Mouse (Mus musculus): ENCODE data around the gene Cass4. TPM values are rescaled to one million over a fixed set of nuclear protein-coding genes. Genes with fewer than 3 reads are reported as not detected.

The Cass4 gene
- total and polyA plus RNA-seq, 3 experiments = 2.9 to 5.3 (median 3.8) TPM

DNA sequence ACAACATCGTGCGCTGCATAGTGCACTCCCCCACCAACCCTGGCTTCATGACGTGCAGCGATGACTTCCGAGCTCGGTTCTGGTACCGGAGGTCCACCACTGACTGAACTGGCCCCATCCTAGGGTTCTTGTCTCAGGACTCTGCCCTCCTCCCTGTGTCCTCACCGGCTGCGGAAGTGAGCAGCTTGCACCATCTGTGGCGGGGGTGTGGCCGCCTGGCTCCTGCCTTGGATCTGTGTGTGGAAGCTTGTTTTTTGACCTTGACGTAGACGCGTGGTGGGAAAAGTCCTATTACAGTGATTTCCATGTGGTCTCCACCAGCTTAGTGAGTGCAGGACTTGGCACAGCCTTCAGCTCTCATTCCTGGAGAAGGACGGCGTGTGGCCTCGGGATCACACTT lies 13.1 kb upstream of the Cass4 start:
- Histone ChIP-seq H3K79me2 (replicated peaks; ENCODE audit: control insufficient read depth, extremely low read depth, insufficient read depth, poor library complexity, severe bottlenecking) (no peaks in the 10 kb centered on the region; the same call in none of the 2 replicates), H3K27ac (ENCODE audit: insufficient read depth, low read depth) (no peak overlapping the region), H3K36me3 (replicated peaks in 1 of 2; ENCODE audit: control insufficient read depth in 1 of 2, insufficient read depth in 1 of 2, low read length in 1 of 2) (peaks cover 61 to 84% of the 10 kb centered on the region in 2 experiments), H3K27me3 (replicated peaks) (no peaks in the 10 kb centered on the region), H3K9me3 (replicated peaks; ENCODE audit: low read length) (no peaks in the 10 kb centered on the region), H3K4me2 (ENCODE audit: insufficient read depth, low read depth, poor library complexity, severe bottlenecking) (no peak overlapping the region), H3K4me1 (ENCODE audit: control insufficient read depth in 1 of 2, insufficient read depth in 2 of 2) (peaks cover 0 to 45% of the 10 kb centered on the region in 2 experiments; a peak in 3 of 4 replicates), H3K9ac (ENCODE audit: insufficient read depth, low read depth) (no peak overlapping the region), H3K4me3 (replicated peaks in 1 of 3; ENCODE audit: low read depth in 2 of 3, low read length in 2 of 3, poor library complexity in 1 of 3) (no peak overlapping the region)
- in situ Hi-C loops (cut with MboI; ENCODE audit: low pct_ligation_motif_present, low pct_unique_long_range_greater_than_20kb, low sequenced_read_pairs) (no loop called here), dilution Hi-C loops (cut with MboI; ENCODE audit: extremely low pct_ligation_motif_present, extremely low pct_unique_long_range_greater_than_20kb, low sequenced_read_pairs) (no loop called here)
- TF ChIP-seq POLR2AphosphoS2 (IDR thresholded peaks at IDR 0.05; ENCODE audit: low read depth, low read length) (no peak), NRF1 (IDR thresholded peaks at IDR 0.05; ENCODE audit: low read depth, low read length) (no peak), ZMIZ1 (IDR thresholded peaks at IDR 0.05; ENCODE audit: low read depth, low read length) (no peak), HCFC1 (IDR thresholded peaks at IDR 0.05; ENCODE audit: low read depth, low read length) (no peak), E2F4 (IDR thresholded peaks at IDR 0.05; ENCODE audit: insufficient replicate concordance, low read depth, low read length) (no peak), MAFK (IDR thresholded peaks at IDR 0.05; ENCODE audit: insufficient replicate concordance, low read length) (no peak), TBP (conservative IDR thresholded peaks at IDR 0.05; ENCODE audit: low read depth, low read length) (no peak), SMC3 (IDR thresholded peaks at IDR 0.05; ENCODE audit: low read depth, low read length) (no peak), RAD21 (IDR thresholded peaks at IDR 0.05; ENCODE audit: low read depth, low read length) (no peak), GABPA (IDR thresholded peaks at IDR 0.05; ENCODE audit: insufficient replicate concordance, low read depth, low read length) (no peak)
- no peak for DNase-seq (ENCODE audit: extremely low read depth)

DNA sequence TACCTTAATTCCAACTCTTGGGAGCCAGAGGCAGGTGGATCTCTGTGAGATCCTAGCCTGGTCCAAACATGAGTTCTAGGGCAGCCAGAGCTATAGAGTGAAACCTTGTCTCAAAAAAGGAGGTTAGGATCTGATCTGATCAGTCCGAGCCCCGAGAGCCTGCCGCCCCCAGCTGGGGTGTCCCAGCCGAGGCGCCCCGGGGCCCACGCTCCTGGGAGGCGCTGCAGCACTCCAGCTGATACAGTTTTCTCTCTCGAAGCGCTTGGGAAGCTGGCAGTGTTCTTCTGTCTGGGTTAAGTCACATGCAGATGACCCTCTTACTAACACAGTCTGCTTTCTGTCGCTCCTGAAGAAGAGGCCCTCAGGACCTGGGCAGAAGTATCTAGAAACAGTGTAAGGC lies 12.3 kb upstream of the Cass4 start:
- peaks cover 53 to 75% of the 10 kb centered on the region in 2 experiments for H3K36me3 ChIP-seq (replicated peaks in 1 of 2; ENCODE audit: control insufficient read depth in 1 of 2, insufficient read depth in 1 of 2, low read length in 1 of 2)
- in situ Hi-C loops (cut with MboI; ENCODE audit: low pct_ligation_motif_present, low pct_unique_long_range_greater_than_20kb, low sequenced_read_pairs) = no loop called here

More for the DNA sequence above, 12.3 kb upstream of the Cass4 start:
- Histone ChIP-seq H3K9me3 (replicated peaks; ENCODE audit: low read length) (no peaks in the 10 kb centered on the region), H3K4me3 (replicated peaks in 1 of 3; ENCODE audit: low read depth in 2 of 3, low read length in 2 of 3, poor library complexity in 1 of 3) (no peak overlapping the region), H3K79me2 (replicated peaks; ENCODE audit: control insufficient read depth, extremely low read depth, insufficient read depth, poor library complexity, severe bottlenecking) (no peaks in the 10 kb centered on the region; the same call in none of the 2 replicates), H3K4me1 (ENCODE audit: control insufficient read depth in 1 of 2, insufficient read depth in 2 of 2) (peaks cover 0 to 45% of the 10 kb centered on the region in 2 experiments; a peak in 3 of 4 replicates), H3K4me2 (ENCODE audit: insufficient read depth, low read depth, poor library complexity, severe bottlenecking) (no peak overlapping the region), H3K27me3 (replicated peaks) (no peaks in the 10 kb centered on the region), H3K27ac (ENCODE audit: insufficient read depth, low read depth) (no peak overlapping the region), H3K9ac (ENCODE audit: insufficient read depth, low read depth) (no peak overlapping the region)
- DNase-seq (ENCODE audit: extremely low read depth) = no peak
- dilution Hi-C loops (cut with MboI; ENCODE audit: extremely low pct_ligation_motif_present, extremely low pct_unique_long_range_greater_than_20kb, low sequenced_read_pairs) = no loop called here
- TF ChIP-seq E2F4 (IDR thresholded peaks at IDR 0.05; ENCODE audit: insufficient replicate concordance, low read depth, low read length) (no peak), TCF12 (IDR thresholded peaks at IDR 0.05; ENCODE audit: low read depth, low read length) (no peak), EP300 (IDR thresholded peaks at IDR 0.05; ENCODE audit: low read length) (no peak), ZKSCAN1 (IDR thresholded peaks at IDR 0.05; ENCODE audit: borderline replicate concordance, low read depth, low read length) (no peak), RAD21 (IDR thresholded peaks at IDR 0.05; ENCODE audit: low read depth, low read length) (no peak), CHD1 (IDR thresholded peaks at IDR 0.05; ENCODE audit: low read depth, low read length) (no peak), USF2 (conservative IDR thresholded peaks at IDR 0.05; ENCODE audit: low read depth, low read length) (no peak), NELFE (IDR thresholded peaks at IDR 0.05; ENCODE audit: low read depth, low read length) (no peak), NRF1 (IDR thresholded peaks at IDR 0.05; ENCODE audit: low read depth, low read length) (no peak), UBTF (IDR thresholded peaks at IDR 0.05; ENCODE audit: low read depth, low read length) (no peak), MAX (IDR thresholded peaks at IDR 0.05; ENCODE audit: low read length) (no peak), IRF4 (IDR thresholded peaks at IDR 0.05; ENCODE audit: low read depth, low read length) (no peak), MAFK (IDR thresholded peaks at IDR 0.05; ENCODE audit: insufficient replicate concordance, low read length) (no peak), MAZ (IDR thresholded peaks at IDR 0.05; ENCODE audit: low read depth, low read length) (no peak), GABPA (IDR thresholded peaks at IDR 0.05; ENCODE audit: insufficient replicate concordance, low read depth, low read length) (no peak), ZMIZ1 (IDR thresholded peaks at IDR 0.05; ENCODE audit: low read depth, low read length) (no peak), ETS1 (conservative IDR thresholded peaks at IDR 0.05; ENCODE audit: low read depth, low read length) (no peak), USF1 (IDR thresholded peaks at IDR 0.05; ENCODE audit: low read depth, low read length) (no peak)

Data from CH12.LX (cell line).